Mouse (Mus musculus) liver, embryonic 15.5 days (tissue): ENCODE results near the gene Ifna15. TPM values are rescaled to one million over a fixed set of nuclear protein-coding genes. Genes with fewer than 3 reads are reported as not detected.
"Not testable (repeated sequence)": the region's sequence is repeated elsewhere in the genome, so short reads cannot be mapped to it uniquely, and the experiment has no call there.

Source experiments
- ATAC-seq: fragments of 200-750 bp; cut with Nextera tagmentation; 2 replicates; pipeline ENCODE4 v1.8.0; 2017; ENCODE audit warnings: moderate number of reproducible peaks, mild to moderate bottlenecking, moderate library complexity; ENCODE audit not compliant: insufficient read depth
- H3K27ac ChIP-seq: fragments of 300-500 bp; sonication (generic); replicated peaks from 2 replicates; pipeline ENCODE4 v1.5.1; 2015; ENCODE audit warnings: mild to moderate bottlenecking, inconsistent platforms
- H3K27me3 ChIP-seq: fragments of 300-500 bp; sonication (generic); 2 replicates; pipeline ENCODE4 v1.6.1; 2015; ENCODE audit warnings: mild to moderate bottlenecking, inconsistent platforms
- H3K36me3 ChIP-seq: fragments of 300-500 bp; sonication (generic); replicated peaks from 2 replicates; pipeline ENCODE4 v1.6.1; 2015; ENCODE audit warnings: moderate library complexity, mild to moderate bottlenecking, inconsistent platforms
- H3K4me1 ChIP-seq: fragments of 300-500 bp; sonication (generic); replicated peaks from 2 replicates; pipeline ENCODE4 v1.6.1; 2015; ENCODE audit warnings: inconsistent platforms
- H3K4me2 ChIP-seq: fragments of 300-500 bp; sonication (generic); 2 replicates; pipeline ENCODE4 v1.6.1; 2015; ENCODE audit warnings: moderate library complexity, mild to moderate bottlenecking, inconsistent platforms
- H3K4me3 ChIP-seq: fragments of 300-500 bp; sonication (generic); replicated peaks from 2 replicates; pipeline ENCODE4 v1.5.1; 2015; ENCODE audit warnings: mild to moderate bottlenecking, inconsistent platforms
- H3K9ac ChIP-seq: fragments of 300-500 bp; sonication (generic); 2 replicates; pipeline ENCODE4 v1.6.1; 2015; ENCODE audit warnings: moderate library complexity, mild to moderate bottlenecking, inconsistent platforms
- H3K9me3 ChIP-seq: fragments of 300-500 bp; sonication (generic); replicated peaks from 2 replicates; pipeline ENCODE4 v1.6.1; 2016; ENCODE audit warnings: inconsistent platforms
- WGBS: fragments of 180-500 bp; shearing (Covaris S2); methylation state at CpG from one replicate; pipeline ENCODE4 v1.1.7; 2015; ENCODE audit warnings: mixed read lengths; ENCODE audit not compliant: insufficient replicate concordance; 5-methylcytosine and 5-hydroxymethylcytosine counted together
- polyA plus RNA-seq: library from polyadenylated mRNA; unstranded; fragments of >200 nt; fragmentation: Nextera tagmentation; extraction: Ambion mirVana; gene quantifications from 2 replicates; pipeline ENCODE4 v1.2.1, GENCODE M21; 2015

Gene Ifna15
- polyA plus RNA-seq, result not detected in 2 replicates

DNA sequence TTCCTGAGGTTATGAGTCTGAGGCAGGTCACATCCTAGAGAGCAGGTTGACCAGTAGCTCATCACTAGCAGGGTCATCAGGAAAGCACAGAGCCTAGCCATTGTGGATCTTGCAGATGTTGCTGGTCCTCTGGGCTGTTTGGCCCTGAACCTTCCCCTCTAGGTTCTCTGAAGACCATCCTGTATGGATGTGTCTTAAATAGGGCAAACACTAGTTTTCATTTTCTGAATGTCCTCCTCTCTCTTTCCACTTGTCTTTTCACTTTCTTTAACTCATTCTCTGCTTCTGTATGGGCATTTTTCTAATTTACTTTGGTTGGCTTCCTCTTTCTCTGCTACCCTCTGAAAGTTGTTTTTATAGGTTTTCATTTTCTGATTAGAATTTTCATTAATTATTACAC is at the start of gene Ifna15:
Gene Ifna15 (minus strand): TSS at position 101 of the 400 bp plus-strand sequence.
- not testable (repeated sequence) for H3K4me2 ChIP-seq, H3K27ac ChIP-seq, H3K4me3 ChIP-seq, H3K9me3 ChIP-seq, ATAC-seq, H3K9ac ChIP-seq, H3K36me3 ChIP-seq, H3K4me1 ChIP-seq, H3K27me3 ChIP-seq

- Histone ChIP-seq H3K27me3 (no peaks in the 10 kb centered on the region), H3K4me2 (no peak within 1 kb of the TSS), H3K4me3 (no peak within 1 kb of the TSS), H3K36me3 (no peaks in the 10 kb centered on the region), H3K4me1 (no peaks in the 10 kb centered on the region), H3K27ac (no peak within 1 kb of the TSS), H3K9me3 (no peaks in the 10 kb centered on the region), H3K9ac (no peak within 1 kb of the TSS)
- ATAC-seq, result no peak
Observed at GRCm38 (mm10) chr4:88603276-88603675, 45.2 kb upstream of the Ifna15 start, which contains the start of gene Ifna12. Ifna12 (minus strand) TSS chr4:88603376.

DNA sequence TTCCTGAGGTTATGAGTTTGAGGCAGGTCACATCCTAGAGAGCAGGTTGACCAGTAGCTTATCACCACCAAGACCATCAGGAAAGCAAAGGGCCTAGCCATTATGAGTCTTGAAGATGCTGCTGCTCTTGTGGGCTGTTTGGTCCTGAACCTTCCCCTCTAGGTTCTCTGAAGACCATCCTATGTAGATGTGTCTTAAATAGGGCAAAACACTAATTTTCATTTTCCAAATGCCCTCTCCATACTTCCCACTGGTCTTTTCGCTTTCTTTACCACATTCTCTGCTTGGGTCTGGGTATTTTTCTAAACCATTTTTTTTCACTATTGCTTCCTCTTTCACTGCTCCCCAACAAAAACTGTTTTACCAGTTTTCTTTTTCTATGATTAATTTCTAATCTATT is 34.2 kb upstream of the Ifna15 start, which contains the start of gene Ifna9:
Gene Ifna9 (minus strand): TSS at position 101 of the 400 bp plus-strand sequence.
- no peak within 1 kb of the TSS for H3K27ac ChIP-seq
- ATAC-seq, result no peak
- H3K27me3 ChIP-seq, result no peaks in the 10 kb centered on the region
- WGBS, result 53% methylated on average over 1 of the region's 1 CpGs
- no peak within 1 kb of the TSS for H3K4me2 ChIP-seq
- H3K4me1 ChIP-seq, result no peaks in the 10 kb centered on the region
- H3K9ac ChIP-seq, result no peak within 1 kb of the TSS
- H3K4me3 ChIP-seq, result no peak within 1 kb of the TSS
- H3K36me3 ChIP-seq, result no peaks in the 10 kb centered on the region
- no peaks in the 10 kb centered on the region for H3K9me3 ChIP-seq

- no peak within 1 kb of the TSS for H3K27ac ChIP-seq
- no peaks in the 10 kb centered on the region for H3K36me3 ChIP-seq
- WGBS, result 60% methylated on average over 1 of the region's 1 CpGs
- H3K9ac ChIP-seq, result no peak within 1 kb of the TSS
- no peak for ATAC-seq
- no peaks in the 10 kb centered on the region for H3K4me1 ChIP-seq
- no peaks in the 10 kb centered on the region for H3K27me3 ChIP-seq
- no peak within 1 kb of the TSS for H3K4me2 ChIP-seq
- no peak within 1 kb of the TSS for H3K4me3 ChIP-seq
- H3K9me3 ChIP-seq, result no peaks in the 10 kb centered on the region
Observed at GRCm38 (mm10) chr4:88571698-88572097, 13.7 kb upstream of the Ifna15 start, which contains the start of gene Ifna14. Ifna14 (minus strand) TSS chr4:88571798.

- no peak overlapping the region for H3K9ac ChIP-seq
Observed at GRCm38 (mm10) chr4:88561791-88562190, 3.7 kb upstream of the Ifna15 start.

GRCm38 (mm10) chr4:88550161-88550945 is 7.7 kb downstream of the Ifna15 start:
- Histone ChIP-seq H3K4me3 (peak overlapping the region; percentile 60), H3K9ac (peak overlapping the region; percentile 43; the same call in 1 of the 2 replicates), H3K4me1 (peaks cover 13% of the 10 kb centered on the region), H3K27me3 (0 out of 2 replicates have a peak, but pooled peaks cover 3% of the 10 kb centered on the region), H3K4me2 (peak overlapping the region; percentile 80), H3K36me3 (no peaks in the 10 kb centered on the region), H3K9me3 (no peaks in the 10 kb centered on the region), H3K27ac (no peak overlapping the region)
- 20% methylated on average over 22 of the region's 22 CpGs for WGBS
- peak; percentile 80 for ATAC-seq

More at GRCm38 (mm10) chr4:88561791-88562190, 3.7 kb upstream of the Ifna15 start:
- H3K27me3 ChIP-seq, result no peaks in the 10 kb centered on the region
- no peak for ATAC-seq
- H3K4me2 ChIP-seq, result no peak overlapping the region
- no peak overlapping the region for H3K27ac ChIP-seq
- H3K36me3 ChIP-seq, result no peaks in the 10 kb centered on the region
- H3K4me1 ChIP-seq, result no peaks in the 10 kb centered on the region
- no peak overlapping the region for H3K4me3 ChIP-seq
- no peaks in the 10 kb centered on the region for H3K9me3 ChIP-seq
- 71% methylated on average over 1 of the region's 1 CpGs for WGBS

DNA sequence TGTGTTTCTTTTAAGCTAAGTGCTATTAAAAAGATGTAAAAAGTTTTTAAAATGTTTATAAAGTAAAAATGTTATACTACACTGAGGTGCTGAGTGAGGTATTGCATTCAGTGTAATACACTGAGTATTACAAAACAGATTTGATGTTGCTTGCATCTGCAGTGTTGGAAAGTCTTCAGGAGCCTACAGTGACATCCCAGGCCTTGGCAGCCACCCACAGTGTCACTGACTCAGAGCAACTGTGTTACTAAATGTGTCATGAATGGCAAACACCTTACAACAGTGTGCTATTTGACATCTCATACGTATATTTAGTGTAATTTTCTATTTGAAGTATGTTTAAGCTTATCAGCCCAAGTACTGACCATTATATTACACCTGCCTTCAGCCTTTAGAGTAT is 10.1 kb downstream of the Ifna15 start:
- H3K4me1 ChIP-seq, result peaks cover 13% of the 10 kb centered on the region
- no peak overlapping the region for H3K27ac ChIP-seq
- no peaks in the 10 kb centered on the region for H3K9me3 ChIP-seq
- 0 out of 2 replicates have a peak, but pooled peaks cover 3% of the 10 kb centered on the region for H3K27me3 ChIP-seq
- no peak for ATAC-seq
- H3K36me3 ChIP-seq, result no peaks in the 10 kb centered on the region
- no peak overlapping the region for H3K4me2 ChIP-seq
- H3K4me3 ChIP-seq, result no peak overlapping the region
- WGBS, result 54% methylated on average over 1 of the region's 1 CpGs
- no peak overlapping the region for H3K9ac ChIP-seq

- Histone ChIP-seq H3K9ac (no peak overlapping the region), H3K36me3 (no peaks in the 10 kb centered on the region), H3K27me3 (0 out of 2 replicates have a peak, but pooled peaks cover 3% of the 10 kb centered on the region), H3K4me3 (no peak overlapping the region), H3K4me2 (no peak overlapping the region), H3K4me1 (no peaks in the 10 kb centered on the region), H3K27ac (no peak overlapping the region), H3K9me3 (no peaks in the 10 kb centered on the region)
- no peak for ATAC-seq
- 48% methylated on average over 2 of the region's 2 CpGs for WGBS
Observed at GRCm38 (mm10) chr4:88543649-88544234, 14.3 kb downstream of the Ifna15 start.

DNA sequence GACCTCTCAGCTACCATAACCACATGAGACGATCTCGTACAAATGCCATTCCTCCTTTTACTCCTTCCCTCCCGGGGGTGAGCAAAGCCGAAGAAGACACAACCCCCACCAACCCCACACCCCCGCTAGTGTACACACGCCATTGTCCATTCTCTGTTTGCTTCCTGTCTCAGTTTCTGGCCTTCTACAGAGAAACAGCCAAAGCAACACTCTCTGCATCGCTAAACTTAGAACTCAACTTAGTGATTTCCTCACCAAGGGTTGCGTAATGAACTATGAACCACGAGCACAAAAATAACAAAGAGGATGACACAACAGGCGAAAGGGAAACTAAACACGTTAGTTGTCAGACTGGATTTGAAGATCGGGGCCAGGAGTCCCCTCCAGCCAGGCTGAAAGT is 20.7 kb downstream of the Ifna15 start:
- Histone ChIP-seq H3K27ac (peak overlapping the region; percentile 77), H3K36me3 (no peaks in the 10 kb centered on the region), H3K4me3 (peak overlapping the region; percentile 28), H3K27me3 (no peaks in the 10 kb centered on the region), H3K4me1 (peaks cover 33% of the 10 kb centered on the region), H3K9me3 (no peaks in the 10 kb centered on the region), H3K4me2 (peak overlapping the region; percentile 39), H3K9ac (no peak overlapping the region)
- 0 out of 2 replicates have a peak, but pooled peaks have one; percentile 9 for ATAC-seq
- 17% methylated on average over 12 of the region's 12 CpGs for WGBS

GRCm38 (mm10) chr4:88536640-88537039 is 21.4 kb downstream of the Ifna15 start:
- no peak for ATAC-seq
- H3K27ac ChIP-seq, result peak overlapping the region; percentile 77
- 71% methylated on average over 7 of the region's 7 CpGs for WGBS

DNA sequence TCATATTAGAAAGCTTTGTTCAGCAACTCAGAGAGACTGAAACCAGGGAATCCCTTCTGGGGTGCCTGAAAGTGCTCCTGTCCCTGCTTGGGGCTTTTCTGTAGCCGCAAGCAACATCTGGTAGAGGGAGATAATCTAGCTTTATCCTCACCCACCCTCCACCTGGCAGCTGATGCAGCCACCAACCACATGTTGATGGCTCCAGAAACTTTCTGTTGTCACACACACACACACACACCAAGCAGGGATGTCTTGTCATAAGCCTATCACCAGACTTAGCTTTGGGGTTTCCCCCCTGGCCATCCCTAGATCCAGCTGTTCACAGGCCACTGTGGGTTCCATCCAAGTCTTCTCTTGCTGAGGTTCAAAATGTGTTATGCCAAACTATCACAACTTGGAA is 22.3 kb downstream of the Ifna15 start:
- Histone ChIP-seq H3K9me3 (no peaks in the 10 kb centered on the region), H3K27ac (peak overlapping the region; percentile 77), H3K4me3 (no peak overlapping the region), H3K4me1 (peaks cover 33% of the 10 kb centered on the region), H3K9ac (no peak overlapping the region), H3K36me3 (no peaks in the 10 kb centered on the region), H3K27me3 (no peaks in the 10 kb centered on the region), H3K4me2 (peak overlapping the region; percentile 45)
- ATAC-seq, result peak; percentile 95
- 32% methylated on average over 1 of the region's 1 CpGs for WGBS

More at GRCm38 (mm10) chr4:88536640-88537039, 21.4 kb downstream of the Ifna15 start:
- no peak overlapping the region for H3K4me2 ChIP-seq
- H3K9ac ChIP-seq, result no peak overlapping the region
- H3K27me3 ChIP-seq, result no peaks in the 10 kb centered on the region
- no peaks in the 10 kb centered on the region for H3K9me3 ChIP-seq
- H3K4me1 ChIP-seq, result peaks cover 33% of the 10 kb centered on the region
- H3K36me3 ChIP-seq, result no peaks in the 10 kb centered on the region
- no peak overlapping the region for H3K4me3 ChIP-seq
